Mouse (Mus musculus) megakaryocyte, adult 5-6 weeks (primary cell): Measurements from ENCODE around the gene Usp54. TPM values are rescaled to one million over a fixed set of nuclear protein-coding genes. Genes with fewer than 3 reads are reported as not detected.
"Not testable (repeated sequence)": the region's sequence is repeated elsewhere in the genome, so short reads cannot be mapped to it uniquely, and the experiment has no call there.

Experiments
- ATAC-seq: 2 replicates; pipeline ENCODE4 v1.8.0; 2016; ENCODE audit warnings: mild to moderate bottlenecking, inconsistent platforms; ENCODE audit not compliant: poor library complexity, severe bottlenecking
- total RNA-seq, 2 experiments: library from RNA; stranded (forward) in 1 of 2; stranded (reverse) in 1 of 2; fragments of 153-499, 151-499 nt in 1 of 2; fragments of 221-1000, 200-1000 nt in 1 of 2; gene quantifications; 2 replicates each; pipeline versions ENCODE4 v1.2.3 to v1.2.4; 2015 to 2017

Gene Usp54
- total RNA-seq, 2 experiments from 2014 or later: 1.8 to 2.2 TPM

DNA sequence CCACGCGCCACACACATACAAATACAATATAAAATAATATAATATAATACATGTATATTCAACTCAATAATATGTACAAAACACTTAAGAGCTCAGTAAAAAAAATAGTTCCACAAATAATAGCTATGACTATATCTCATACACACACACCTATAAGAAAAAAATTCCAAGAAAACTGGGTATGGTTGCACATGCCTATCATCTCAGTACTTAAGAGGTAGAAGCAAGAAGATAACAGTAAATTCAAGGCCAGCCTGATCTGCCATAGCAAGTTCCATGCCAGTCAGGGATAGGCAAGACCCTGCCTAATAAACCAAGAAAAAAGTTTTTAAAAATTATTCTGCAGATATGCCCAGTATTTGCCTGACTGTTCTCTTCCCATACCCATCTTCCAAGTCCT is 25.8 kb downstream of the Usp54 start:
- ATAC-seq: no peak

DNA sequence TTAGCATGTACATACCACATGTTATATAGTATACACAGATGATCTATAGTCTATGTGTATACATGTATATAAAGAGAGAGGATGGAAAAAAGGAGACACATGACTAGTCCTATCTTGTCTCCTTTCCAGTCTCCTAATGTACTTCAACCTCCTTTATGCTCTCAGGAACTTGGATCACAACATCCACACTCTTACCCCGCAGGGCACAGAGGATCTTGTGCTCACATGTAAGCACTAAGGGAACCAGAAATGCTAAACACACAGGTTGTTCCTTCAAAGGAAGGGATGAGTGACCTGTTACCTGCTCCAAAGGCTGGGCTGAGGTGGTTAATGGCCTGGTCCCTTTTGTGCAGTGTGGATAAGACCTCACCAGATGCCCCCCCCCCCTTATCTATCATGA is 28.0 kb downstream of the Usp54 start:
- ATAC-seq: no peak

DNA sequence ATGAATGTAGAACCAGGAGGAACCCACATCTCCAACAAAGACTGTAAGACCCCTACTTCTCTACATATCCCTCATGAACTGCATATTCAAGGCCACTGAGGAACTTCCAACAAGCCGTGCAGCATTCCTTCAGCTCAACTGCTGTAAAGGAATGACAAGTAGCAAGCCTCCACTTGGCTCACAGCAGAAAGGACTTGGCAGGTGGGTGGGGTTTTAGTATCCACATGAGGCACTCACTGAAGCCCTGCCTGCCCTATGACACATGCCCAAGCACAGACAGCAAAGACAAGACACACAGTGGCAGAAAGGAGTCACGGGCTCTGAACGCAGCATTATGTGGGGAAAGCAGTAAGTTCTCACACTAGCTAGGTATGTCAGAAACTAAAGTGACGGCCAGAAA is 30.7 kb downstream of the Usp54 start:
- ATAC-seq: no peak

DNA sequence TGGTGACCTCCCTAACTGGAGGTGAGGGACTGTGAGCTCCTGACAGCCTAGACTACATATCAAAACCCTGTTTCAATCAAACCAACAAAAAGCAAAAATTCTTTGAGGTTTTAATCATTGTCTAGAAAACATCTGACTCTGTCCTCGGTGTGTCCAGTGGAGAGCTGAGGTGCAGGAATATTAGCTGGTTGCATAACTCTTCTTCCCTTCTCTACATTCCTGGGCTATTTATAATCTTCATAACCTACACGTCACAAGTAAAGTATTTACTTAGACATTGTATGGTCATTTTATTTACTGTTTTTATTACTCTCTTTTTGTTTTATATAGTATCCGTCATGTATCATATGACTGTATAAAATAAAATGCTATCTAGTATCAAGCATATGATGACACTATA is 31.3 kb downstream of the Usp54 start:
- no peak for ATAC-seq

DNA sequence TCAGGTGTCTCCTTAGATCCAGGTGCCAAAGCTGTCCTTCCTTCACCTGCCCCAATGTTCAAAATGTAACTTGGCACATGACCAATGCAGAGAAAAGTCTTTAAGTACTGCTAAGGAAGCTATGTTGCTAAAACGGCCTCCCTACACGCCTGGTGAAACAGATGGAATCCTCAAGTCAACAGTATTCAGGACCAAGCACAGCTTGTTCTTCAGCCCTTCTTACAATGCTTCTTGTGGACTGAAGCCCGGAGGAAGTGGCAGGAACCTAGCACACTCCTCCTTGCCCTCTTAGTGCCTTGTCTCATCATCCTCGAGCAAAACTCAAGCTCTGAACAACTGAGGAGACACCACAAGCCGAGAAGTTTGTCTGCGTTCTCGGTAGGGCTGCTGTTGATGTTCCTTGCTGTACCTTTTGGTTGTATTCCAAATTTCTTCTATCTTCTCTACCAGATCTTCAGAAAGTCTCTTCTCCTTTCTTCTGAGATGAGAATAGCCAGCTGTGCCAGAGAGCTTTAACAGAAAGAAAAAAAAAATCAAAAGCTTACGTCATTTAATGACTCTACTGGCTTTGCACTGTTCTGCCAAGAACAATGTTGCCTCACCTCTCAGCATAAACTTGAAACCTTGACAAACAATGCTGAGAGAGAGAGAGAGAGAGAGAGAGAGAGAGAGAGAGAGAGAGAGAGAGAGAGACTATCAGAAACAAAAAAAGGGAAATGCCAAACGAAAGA is 33.3 kb downstream of the Usp54 start:
- ATAC-seq: no peak

DNA sequence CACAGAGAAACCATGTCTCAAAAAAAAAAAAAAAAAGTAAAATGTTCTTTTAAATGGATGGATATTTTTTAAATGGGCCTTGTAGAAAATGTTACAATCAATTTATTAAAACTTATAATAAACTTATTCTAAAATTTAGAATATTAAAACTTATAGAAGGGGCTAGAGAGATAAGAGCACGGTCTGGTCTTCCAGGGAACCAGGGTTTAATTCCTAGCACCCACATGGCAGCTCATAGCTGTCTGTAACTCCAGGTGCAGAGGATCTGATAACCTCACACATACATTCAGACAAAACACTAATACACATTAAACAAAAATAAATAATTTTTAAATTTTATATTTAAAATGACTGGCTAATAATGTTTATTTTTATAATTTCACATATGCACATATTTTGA is 39.6 kb downstream of the Usp54 start:
- ATAC-seq: no peak

DNA sequence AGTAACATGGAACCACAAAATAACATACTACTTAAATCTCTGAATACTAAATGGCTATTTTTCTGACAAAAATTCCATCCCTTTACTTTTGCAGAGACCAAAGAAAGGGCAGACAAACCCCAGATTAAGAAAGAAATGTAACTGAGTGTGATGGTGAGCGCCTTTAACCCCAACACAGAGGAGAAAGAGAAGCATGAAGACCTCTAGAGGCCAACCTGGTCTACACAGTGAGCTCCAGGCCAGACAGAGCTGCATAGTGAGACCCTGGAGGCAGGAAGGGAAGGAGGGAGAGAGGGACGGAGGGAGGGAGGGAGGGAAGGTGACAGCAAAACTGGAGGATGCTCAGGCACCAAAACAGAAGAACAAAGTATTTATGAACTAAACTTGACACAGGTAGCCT is 40.7 kb downstream of the Usp54 start:
- no peak for ATAC-seq

DNA sequence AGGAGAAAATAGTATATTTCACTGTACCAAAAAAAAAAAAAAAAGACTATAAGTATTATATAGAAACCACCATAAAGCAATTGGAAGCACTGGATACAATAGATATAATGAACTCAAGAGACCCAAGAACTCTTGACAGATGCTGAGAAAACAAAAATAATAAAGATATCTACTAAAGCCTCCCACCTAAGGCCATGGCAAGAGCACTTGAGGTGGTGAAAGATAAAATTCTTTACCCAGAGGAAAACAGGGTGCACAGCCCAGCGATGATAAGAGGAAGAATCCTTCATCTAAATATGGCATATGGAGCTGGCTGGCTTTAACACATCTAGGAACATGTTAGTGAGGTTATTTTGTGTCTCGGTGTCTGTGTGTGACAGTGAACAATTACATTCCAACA is 41.3 kb downstream of the Usp54 start:
- ATAC-seq: no peak

DNA sequence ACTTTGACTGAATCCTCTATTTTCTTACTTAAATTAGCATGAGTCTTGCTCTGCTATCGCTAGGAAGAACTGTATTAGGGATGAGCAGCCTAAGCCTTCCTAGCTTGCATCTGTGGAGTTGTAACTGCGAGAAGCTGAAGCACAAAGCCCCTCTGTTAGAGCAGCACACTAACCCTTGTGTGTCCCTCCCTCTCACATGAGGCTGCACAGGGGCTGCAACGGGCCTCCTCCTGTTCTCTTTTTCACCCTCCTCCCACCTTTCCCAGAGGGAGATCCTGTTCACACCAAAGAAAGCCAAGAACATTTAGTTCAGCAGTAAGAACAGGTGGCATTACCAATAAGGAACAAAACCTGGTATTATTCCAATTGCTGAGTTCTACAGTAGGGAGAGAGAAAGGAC is 45.1 kb downstream of the Usp54 start:
- no peak for ATAC-seq

DNA sequence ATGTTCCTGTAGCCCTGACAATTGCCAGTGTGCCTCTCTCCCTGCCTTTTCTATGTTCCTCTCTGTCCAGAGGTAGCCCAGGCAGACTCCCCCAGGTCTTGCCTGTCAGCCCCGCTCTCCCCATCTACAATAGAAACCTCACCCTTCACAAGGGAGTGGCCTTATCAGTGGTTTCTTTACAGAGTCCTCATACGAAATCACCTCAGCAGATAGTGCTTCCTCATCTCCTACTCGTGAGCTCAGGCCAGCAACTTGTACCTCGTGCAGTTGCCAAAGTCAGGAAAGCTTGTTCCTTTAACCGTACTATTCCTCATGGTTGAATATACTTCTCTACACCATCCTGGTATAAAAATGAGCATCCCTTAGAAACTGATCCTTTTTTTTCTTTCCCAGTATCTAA is 53.4 kb downstream of the Usp54 start:
- peak; percentile 69 for ATAC-seq

DNA sequence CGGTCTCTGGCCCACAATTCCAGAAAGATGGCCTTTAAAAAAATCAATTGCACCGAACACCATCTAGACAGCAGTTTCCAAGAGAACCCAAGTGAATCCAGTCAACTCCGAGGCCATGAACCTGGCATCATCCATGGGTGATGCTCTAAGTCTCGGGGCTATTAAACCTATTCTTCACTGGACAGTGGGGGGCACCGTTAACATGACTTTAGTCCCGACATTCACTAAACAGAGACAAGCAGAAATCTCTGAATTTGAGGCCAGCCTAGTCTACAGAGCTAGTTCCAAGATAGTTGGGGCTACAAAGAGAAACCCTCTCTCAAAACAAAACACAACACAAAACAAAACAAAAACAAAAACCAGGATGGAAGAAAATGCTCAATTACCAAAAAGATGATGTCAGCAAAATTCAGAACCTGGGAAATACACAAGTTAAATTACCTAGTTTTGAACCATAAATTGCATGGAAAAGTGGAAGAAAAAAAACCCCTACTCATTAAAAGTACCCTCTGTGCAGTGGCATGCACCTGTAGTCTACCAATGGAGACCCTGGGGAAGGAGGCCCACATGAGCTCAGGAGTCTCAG is 61.9 kb downstream of the Usp54 start:
- no peak for ATAC-seq

DNA sequence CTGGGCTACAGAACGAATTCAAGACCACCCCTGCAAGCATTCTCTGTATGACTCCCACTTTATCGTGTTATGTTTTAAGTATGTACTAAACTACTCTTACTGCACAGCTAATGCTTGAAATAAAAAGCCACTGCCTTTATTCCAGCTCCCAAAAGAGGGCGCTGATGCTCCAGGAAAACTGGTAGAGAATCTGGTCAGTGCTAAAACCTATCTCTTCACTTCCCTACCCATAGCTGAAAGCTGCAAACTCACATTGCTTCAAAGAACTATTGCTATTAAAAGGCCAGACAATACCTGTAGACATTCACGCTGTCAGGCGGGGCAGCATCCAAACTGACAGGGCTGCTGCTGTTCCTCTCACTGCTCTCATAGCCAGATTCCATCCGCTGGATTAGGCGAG is 64.7 kb downstream of the Usp54 start:
- peak; percentile 78 for ATAC-seq

DNA sequence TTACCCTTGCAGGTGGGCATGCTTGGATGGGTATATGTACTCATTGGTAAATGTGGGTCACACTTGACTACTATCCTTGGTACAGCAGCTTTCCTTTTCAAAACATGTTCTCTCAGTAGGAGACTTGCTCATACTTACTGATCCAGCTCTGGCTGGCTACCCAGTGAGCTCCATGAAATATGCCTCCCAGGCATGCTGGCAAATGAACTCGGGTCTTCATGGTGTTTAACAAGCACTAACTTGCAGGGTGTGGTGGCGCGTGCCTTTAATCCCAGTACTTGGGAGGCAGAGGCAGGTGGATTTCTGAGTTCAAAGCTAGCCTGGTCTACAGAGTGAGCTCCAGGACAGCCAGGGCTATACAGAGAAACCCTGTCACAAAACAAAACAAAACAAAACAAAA is 67.7 kb downstream of the Usp54 start:
- ATAC-seq: not testable (repeated sequence)

DNA sequence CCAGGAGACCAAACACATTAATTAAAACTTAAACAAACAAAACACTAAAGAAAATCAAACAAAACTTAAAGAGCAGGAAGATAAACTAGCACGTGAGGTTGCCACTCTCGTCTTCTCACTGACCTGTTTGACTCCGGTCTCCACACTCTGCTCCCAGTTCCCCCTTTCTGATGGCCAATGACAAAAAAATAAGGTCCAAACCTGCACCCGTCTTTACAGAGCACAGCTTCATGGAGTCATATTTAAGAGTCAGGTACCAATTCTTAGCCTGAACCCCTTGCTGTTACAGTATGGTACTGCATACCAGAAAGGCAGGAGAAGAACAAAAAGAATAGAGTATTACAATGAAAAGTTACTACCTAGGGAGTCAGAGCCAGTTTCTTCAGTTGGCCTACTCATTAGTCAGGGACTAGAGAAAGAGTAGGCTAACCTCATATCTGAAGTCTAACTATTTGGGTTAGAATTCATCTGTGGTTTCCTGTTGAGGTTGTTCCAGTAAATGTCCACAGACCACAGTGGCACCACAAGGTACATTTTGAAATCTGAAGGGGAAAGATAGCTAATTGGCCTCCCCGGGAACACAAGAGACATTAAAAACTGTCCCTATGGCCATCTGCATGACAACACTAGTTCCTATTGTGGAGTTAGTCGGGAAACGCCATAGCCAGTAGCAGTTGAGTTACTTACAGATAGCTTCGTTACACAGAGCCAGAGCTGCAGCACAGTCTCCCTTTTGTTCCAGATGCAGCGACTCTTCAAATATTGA is 75.4 kb downstream of the Usp54 start:
- ATAC-seq: peak; percentile 66

DNA sequence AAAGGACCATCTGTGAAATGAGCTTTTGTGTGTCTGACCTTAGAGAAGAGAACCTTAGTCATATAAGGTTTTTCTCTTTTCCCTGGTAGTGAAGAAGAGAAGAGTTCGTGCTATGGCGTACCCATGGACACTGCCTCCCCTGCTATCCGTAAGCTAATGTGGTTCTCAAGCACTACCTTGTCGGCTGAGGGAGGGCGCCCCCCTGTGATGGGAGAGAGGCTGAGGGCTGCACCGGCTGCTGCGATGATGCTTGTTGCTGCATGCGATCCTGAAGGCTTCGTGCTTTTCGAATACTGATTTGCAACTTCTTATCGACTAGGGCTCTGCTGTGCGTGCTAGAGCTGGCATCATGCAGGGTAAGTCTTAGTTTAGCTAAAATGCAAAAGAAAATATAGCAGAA is 76.2 kb downstream of the Usp54 start:
- no peak for ATAC-seq

DNA sequence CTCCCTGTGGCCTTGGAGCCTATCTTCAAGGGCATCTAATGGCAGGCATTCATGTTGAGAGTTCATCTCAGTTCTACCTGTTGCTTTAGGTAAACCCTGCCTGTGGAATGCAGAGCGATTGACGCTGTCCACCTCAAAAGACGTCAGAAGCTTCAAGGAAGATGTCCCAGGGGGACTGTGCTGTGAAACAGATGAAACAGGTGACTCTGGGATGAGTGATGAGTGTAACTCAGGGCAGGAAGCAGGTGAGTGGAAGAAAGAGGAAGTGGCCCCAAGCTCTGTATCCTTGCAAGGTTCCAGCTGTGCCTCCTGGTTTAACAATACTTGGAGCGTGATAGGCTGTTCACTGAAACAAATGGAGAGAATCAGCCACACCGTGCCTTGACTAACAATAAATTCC is 79.0 kb downstream of the Usp54 start:
- no peak for ATAC-seq

DNA sequence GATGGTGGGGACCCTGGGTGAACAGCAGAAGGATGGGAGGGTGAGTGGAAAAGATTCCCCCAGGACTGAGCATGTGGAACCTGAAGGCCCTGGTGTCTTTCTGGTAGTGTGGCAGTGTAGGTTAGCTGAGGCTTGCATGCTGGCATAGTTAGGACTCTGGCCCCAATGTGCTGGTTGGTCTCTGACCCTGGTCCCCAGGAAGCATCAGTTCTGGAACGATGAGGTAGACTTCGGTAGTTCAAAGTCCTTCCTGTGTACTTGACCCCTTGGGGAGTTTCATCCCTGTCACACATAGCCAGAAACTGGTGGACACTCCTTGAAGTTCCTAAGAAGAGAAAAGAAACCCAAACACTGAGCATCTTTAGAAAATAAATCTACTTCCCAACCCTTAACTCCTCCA is 90.7 kb downstream of the Usp54 start:
- ATAC-seq: no peak

DNA sequence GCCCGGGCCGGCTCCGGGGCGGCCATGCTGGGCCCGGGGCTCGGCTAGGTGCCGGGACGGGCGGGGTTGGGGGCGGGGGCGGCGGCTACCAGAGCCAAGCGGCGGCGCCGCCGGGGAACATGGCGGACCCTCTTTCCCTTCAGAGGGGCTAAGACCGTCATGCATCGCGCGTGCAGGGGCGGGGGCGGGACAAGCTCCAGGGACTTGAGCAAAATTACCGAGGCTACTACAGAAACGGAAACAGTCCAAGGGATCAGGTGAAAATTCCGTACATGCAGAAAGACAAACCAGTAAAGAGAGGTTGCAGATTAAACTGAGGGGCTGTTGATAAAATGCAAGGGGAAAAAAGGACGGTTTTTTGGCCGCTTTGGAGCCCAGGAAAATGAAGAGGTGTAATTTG is 94.4 kb downstream of the Usp54 start, which contains the start of gene Ppp3cb:
TSS of gene Ppp3cb (minus strand) at position 159 of the 400 bp plus-strand sequence.
- peak; percentile 89 for ATAC-seq

DNA sequence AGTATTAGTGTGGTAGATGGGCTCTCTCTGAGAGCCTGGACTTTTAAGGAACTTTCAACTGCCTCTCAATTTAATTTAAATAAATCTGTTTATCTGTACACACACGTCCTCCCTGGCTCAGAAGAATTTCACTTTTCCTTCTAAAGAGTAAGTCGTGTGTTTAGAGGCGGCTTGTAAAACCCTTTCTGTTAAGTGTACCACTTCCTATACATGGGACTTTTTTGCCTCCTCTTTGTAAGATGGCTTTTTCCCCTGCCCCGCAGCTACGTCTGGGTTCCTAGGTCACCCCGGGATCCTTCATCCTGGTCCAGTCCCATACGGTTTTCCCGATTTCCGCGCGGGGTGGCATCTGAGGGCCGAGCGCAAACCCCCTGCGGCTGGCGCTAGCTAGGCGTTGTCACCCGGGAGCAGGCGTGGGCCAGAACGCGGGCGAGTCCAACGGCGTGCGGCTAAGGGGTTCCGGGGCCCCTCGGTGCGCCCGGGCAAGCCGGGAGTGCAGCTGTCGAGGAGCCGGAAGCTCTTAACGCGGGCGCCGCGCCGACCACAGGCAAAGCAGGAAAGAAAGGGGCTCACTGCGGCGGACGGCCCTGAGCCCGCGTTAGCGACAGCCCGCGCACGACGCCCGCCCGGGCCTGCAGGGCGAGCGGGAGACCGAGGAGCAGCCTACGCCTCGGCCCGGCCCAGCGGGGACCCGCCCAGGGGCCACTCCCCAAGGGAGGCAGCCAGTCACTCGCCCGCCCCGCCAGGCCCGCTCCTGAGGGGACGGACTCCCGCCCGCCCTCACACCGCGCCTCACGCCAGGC is 95.1 kb downstream of the Usp54 start:
- ATAC-seq: peak; percentile 93

DNA sequence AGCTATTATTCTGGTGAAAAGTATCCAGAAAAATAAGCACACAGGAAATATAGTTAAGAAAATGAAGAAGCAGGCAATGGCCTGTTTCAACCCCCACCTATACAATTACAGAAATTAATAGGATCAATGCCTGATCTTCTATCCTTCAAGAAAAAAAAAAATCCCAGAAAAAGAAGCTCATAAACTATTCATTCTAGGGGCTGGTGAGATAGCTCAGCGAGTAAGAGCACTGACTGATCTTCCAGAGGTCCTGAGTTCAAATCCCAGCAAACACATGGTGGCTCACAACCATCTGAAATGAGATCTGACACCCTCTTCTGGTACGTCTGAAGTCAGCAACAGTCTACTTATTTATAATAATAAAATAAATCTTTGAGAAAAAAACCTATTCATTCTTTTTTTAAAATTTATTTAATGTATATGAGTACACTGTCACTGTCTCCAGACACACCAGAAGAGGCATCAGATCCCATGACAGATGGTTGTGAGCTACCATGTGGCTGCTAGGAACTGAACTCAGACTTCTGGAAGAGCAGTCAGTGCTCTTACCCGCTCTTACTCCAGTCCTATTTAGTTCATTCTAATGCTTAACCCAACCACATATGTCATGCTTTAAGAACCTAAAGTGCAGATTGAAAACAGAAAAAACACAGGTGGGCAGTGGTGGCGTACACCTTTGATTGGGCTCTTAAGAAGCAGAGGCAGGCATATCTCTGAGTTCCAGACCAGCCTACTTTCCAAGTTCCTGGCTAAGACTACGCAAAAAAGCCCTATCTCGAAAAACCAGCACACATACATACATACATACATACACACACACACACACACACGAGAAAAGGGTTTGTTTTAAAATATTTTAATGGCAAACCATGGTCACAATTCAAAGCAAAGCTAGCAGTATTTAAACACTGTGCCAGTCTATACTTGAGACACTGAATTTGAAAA is 96.1 kb downstream of the Usp54 start:
- no peak for ATAC-seq
